Mouse (Mus musculus) liver, adult 2 months (tissue): ENCODE data around the gene Il1r2.

Experiments used
- CTCF ChIP-seq: fragments of 200-500 bp; IDR thresholded peaks from 2 replicates; pipeline ENCODE4 v1.5.1; 2011; ENCODE audit warnings: low read depth, low read length, control low read depth
- POLR2A ChIP-seq: fragments of 200-500 bp; IDR thresholded peaks from 2 replicates; pipeline ENCODE4 v1.6.1; 2011; ENCODE audit warnings: low read length, control low read depth; ENCODE audit not compliant: insufficient read depth; ENCODE audit errors: extremely low read depth

DNA sequence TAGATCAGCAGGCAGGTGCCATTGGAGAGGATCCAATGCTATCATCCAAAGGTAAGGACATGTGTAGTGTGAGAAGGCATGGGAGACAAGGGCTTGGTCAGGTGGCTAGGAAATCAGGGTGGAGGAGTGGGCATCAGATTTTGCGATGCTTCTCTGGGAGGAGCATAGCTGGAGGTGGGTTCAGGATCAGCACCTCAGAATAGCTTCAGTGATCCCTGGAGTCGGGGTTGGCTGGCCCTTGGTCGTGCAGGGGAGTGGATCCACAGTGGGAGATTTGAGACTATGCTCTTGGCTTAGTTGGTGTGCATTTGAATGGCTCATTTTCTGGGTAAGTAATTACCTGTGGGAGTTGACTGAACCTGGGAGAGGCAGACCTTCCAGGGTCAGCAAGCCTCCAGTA lies 59.7 kb downstream of the Il1r2 start:
- TF ChIP-seq POLR2A (no peak), CTCF (no peak)
